Mouse (Mus musculus): ENCODE measurements at regions not wholly inside any gene's neighbourhood (a gene's known extent, or its start where the extent isn't known, plus 50 kb on each side); places are given as distances from the start of the nearest gene placed in this dataset.

DNA sequence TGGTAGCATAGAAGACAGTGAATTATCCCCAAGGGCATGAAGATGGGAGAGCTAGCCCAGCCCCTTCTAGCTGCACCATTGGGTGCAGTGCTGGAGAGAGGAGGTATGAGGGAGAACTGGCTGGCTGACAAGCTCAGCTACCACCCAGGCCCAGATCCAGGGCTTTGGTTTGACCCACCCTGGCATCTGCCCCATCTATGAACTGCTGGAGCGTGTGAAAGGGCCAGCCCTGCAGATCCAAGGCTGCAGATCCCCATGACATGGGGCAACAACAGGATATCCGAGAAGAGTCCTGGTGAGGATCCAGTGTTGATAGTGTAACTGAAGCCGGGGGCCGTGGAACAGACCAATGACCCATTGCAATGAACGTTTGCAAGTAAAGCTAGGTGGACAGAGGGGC is 81.2 kb upstream of the Cnksr3 start:
- Histone ChIP-seq H3K4me3 (no peak overlapping the region), H3K4me1 (peaks cover 4% of the 10 kb centered on the region; the same call in 1 of the 2 replicates), H3K36me3 (replicated peaks) (no peaks in the 10 kb centered on the region), H3K27ac (replicated peaks) (no peak overlapping the region), H3K9me3 (no peaks in the 10 kb centered on the region), H3K27me3 (replicated peaks; ENCODE audit: low read depth, poor library complexity, severe bottlenecking) (no peaks in the 10 kb centered on the region)
- no peak for DNase-seq (ENCODE audit: low spot score)
- WGBS: 76% methylated on average over 5 of the region's 5 CpGs

DNA sequence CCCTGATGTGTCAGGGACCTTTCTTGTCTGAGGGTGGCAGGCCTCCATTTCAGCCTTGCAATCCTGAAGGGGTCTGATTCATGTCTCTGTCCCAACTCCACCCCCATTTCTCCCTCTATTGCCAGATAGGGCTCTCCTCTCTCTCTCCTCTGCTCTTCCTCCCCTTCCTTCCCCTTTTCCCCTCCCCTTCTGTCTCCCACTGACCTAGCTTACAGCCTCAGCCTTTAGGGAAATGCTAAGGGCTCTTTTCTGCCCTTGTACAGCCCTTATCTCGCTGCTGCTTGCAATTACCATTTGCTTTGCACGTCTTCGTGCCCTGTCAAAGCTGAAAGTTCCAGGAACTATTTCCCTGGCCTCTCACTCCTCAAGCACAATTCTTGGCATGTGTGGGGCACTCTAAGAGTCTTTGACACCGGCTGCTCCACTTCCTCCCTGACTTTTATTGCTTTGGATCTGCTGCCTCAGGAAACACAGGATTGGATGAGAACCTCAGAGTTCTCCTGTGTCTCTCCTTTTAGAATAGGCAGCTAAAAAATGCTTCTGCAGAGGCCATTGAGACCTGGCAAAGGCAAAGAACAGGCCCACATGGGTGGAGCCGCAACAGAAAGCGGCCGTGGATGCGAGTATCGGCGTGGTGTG is 77.9 kb upstream of the Cnksr3 start:
- Histone ChIP-seq H3K27me3 (replicated peaks; ENCODE audit: low read depth, poor library complexity, severe bottlenecking) (no peaks in the 10 kb centered on the region), H3K4me3 (no peak overlapping the region), H3K27ac (replicated peaks) (no peak overlapping the region; the same call in 1 of the 2 replicates), H3K4me1 (peaks cover 4% of the 10 kb centered on the region; the same call in 1 of the 2 replicates), H3K36me3 (replicated peaks) (no peaks in the 10 kb centered on the region), H3K9me3 (0 out of 2 replicates have a peak, but pooled peaks cover 2% of the 10 kb centered on the region)
- no peak for DNase-seq (ENCODE audit: low spot score)
- WGBS: 80% methylated on average over 10 of the region's 10 CpGs

DNA sequence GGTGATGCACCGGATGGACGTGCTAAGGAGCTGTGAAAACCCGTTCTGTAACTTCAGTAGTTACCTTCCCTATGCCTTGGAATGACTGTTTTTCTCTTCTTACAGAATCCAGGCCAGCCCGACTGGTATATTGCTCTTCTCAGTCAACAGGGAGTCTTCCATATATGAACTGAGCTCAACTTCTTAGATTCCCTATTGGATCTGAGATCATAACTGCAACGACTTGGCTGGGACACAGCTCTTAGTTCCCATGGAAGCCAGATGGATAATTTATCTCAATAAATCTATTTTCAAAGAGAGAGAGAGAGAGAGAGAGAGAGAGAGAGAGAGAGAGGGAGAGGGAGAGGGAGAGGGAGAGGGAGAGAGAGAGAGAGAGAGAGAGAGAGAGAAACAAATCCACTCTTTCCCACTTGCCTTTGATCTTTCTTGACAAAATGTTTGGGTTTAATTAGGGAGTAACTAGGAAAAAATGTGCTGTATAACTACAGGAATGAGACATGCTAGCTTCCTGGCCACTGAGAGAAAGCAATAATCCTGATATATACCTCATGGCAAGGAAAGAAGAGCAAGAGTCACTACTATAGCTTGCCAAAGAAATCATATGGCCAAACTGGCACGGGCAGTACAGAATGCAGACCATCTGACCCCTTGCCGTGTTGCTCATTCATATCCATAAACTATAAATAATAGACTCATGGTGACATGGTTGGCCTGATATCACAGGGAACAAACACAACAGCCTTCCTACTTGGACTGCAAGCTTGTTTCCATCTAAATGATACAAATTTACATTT is 73.3 kb upstream of the Cnksr3 start:
- no peaks in the 10 kb centered on the region for H3K27me3 ChIP-seq (replicated peaks; ENCODE audit: low read depth, poor library complexity, severe bottlenecking)
- H3K36me3 ChIP-seq (replicated peaks): no peaks in the 10 kb centered on the region
- no peak overlapping the region for H3K4me3 ChIP-seq
- no peak for DNase-seq (ENCODE audit: low spot score)
- H3K4me1 ChIP-seq: peaks cover 8% of the 10 kb centered on the region; the same call in 1 of the 2 replicates
- no peak overlapping the region for H3K27ac ChIP-seq (replicated peaks)
- 0 out of 2 replicates have a peak, but pooled peaks cover 2% of the 10 kb centered on the region for H3K9me3 ChIP-seq
- WGBS: 87% methylated on average over 7 of the region's 7 CpGs

DNA sequence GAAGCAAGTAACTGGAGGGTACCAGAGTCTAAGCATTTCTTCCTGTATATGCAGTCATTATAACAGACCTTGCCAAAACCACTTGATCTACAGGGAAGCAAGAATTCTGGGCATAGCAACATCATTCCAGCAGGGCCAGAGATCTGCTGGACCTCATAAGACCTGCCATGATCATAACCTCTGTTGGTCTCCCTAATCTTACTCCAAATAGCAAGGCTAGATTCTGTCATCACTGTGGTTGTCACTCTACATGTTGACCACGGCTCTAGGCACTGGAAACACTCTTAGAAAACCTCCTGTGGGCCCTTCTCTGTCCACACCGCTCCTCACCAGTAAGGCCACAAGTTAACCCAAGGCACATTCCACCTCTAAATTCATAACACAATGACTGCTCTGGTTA is 68.4 kb upstream of the Cnksr3 start:
- Histone ChIP-seq H3K27ac (replicated peaks) (no peak overlapping the region), H3K9me3 (no peaks in the 10 kb centered on the region), H3K4me1 (0 out of 2 replicates have a peak, but pooled peaks cover 4% of the 10 kb centered on the region), H3K36me3 (replicated peaks) (no peaks in the 10 kb centered on the region), H3K4me3 (no peak overlapping the region), H3K27me3 (replicated peaks; ENCODE audit: low read depth, poor library complexity, severe bottlenecking) (no peaks in the 10 kb centered on the region)
- WGBS: 90% methylated on average over 2 of the region's 2 CpGs
- DNase-seq (ENCODE audit: low spot score): no peak

DNA sequence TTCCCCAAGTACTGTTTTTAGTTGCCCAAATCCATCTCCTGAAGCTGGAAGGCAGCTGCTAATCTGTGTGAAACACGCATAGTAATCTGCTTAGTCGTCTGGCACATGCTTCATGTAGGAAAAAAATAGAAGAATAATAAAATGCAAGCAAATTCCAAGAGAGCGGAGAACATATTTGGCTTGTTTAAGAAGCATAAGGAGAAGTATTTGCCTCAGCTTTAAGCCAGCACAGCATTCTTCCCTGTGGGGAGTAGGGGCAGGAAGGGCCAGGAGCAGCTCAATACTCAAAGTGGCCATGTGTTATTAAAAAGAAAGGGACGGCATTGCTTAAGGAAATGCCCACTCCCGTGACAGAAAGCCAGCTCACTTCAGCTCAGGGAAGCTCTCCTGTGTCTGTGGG is 66.8 kb upstream of the Cnksr3 start:
- 0 out of 2 replicates have a peak, but pooled peaks cover 4% of the 10 kb centered on the region for H3K4me1 ChIP-seq
- DNase-seq (ENCODE audit: low spot score): no peak
- no peaks in the 10 kb centered on the region for H3K9me3 ChIP-seq
- H3K27me3 ChIP-seq (replicated peaks; ENCODE audit: low read depth, poor library complexity, severe bottlenecking): no peaks in the 10 kb centered on the region
- 64% methylated on average over 5 of the region's 5 CpGs for WGBS
- no peak overlapping the region for H3K4me3 ChIP-seq
- no peaks in the 10 kb centered on the region for H3K36me3 ChIP-seq (replicated peaks)
- no peak overlapping the region for H3K27ac ChIP-seq (replicated peaks)

DNA sequence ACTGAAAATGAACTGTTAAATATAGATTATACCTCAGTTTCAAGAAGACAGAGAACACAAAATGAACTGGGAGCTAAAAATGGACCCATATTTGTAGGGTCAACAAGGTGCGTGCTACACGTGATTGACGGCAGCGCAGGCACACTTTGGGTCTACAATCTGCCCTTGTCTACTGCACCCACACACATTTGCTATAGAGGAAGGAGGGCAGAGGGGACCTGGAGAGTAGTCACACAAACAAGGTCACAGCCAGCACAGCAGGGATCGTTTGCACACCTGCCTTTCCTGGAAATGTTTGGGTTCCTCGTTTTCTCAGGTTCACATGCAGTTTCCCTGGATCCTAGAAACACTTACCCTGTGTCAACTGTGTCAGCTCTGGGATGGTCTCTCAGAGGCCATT is 63.3 kb upstream of the Cnksr3 start:
- Histone ChIP-seq H3K4me1 (no peaks in the 10 kb centered on the region), H3K27me3 (replicated peaks; ENCODE audit: low read depth, poor library complexity, severe bottlenecking) (no peaks in the 10 kb centered on the region), H3K9me3 (no peaks in the 10 kb centered on the region), H3K27ac (replicated peaks) (no peak overlapping the region), H3K4me3 (no peak overlapping the region), H3K36me3 (replicated peaks) (no peaks in the 10 kb centered on the region)
- no peak for DNase-seq (ENCODE audit: low spot score)
- 82% methylated on average over 6 of the region's 6 CpGs for WGBS

DNA sequence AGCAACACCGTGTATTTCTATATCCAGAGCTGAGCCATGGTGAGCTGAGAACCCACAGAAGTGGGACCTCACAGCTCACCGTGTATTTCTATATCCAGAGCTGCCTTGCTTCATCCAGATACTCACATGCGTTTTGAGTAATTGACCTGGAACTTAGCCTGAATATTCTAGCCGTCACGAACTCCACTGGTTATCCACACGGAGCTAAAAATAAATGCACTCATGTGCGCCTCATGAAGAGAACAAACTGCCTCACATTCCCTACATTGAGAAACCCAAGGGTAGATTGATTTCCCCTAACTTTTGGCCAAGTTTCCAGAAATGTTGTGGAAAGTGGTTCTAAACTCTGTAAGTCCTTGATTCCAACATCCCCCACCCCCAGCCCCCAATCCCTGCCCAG is 62.4 kb upstream of the Cnksr3 start:
- H3K4me1 ChIP-seq: no peaks in the 10 kb centered on the region
- no peaks in the 10 kb centered on the region for H3K36me3 ChIP-seq (replicated peaks)
- no peak overlapping the region for H3K4me3 ChIP-seq
- H3K27me3 ChIP-seq (replicated peaks; ENCODE audit: low read depth, poor library complexity, severe bottlenecking): no peaks in the 10 kb centered on the region
- H3K9me3 ChIP-seq: no peaks in the 10 kb centered on the region
- 89% methylated on average over 7 of the region's 7 CpGs for WGBS
- no peak for DNase-seq (ENCODE audit: low spot score)
- H3K27ac ChIP-seq (replicated peaks): no peak overlapping the region

DNA sequence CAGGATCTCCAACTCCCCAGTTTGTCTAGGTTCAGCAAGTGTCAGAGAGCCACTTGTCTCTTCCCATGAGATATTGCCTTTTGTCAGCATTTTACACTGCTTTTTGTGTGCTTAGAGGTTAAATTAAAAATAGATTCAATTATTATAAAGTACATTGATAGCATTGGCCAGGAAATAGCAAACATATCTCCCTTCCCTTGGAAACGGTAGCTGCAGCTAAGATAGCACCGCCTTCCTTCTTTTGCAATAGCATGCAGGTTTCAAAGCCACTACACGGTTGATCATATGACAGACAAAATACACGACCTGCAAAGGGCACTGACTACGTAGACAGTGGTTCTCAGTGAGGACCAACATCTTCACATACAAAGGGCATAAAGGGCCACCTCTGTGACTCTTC is 59.1 kb upstream of the Cnksr3 start:
- no peak overlapping the region for H3K4me3 ChIP-seq
- H3K9me3 ChIP-seq: no peaks in the 10 kb centered on the region
- H3K4me1 ChIP-seq: 0 out of 2 replicates have a peak, but pooled peaks cover 4% of the 10 kb centered on the region
- DNase-seq (ENCODE audit: low spot score): no peak
- 78% methylated on average over 5 of the region's 5 CpGs for WGBS
- H3K27me3 ChIP-seq (replicated peaks; ENCODE audit: low read depth, poor library complexity, severe bottlenecking): no peaks in the 10 kb centered on the region
- no peaks in the 10 kb centered on the region for H3K36me3 ChIP-seq (replicated peaks)
- no peak overlapping the region for H3K27ac ChIP-seq (replicated peaks)

DNA sequence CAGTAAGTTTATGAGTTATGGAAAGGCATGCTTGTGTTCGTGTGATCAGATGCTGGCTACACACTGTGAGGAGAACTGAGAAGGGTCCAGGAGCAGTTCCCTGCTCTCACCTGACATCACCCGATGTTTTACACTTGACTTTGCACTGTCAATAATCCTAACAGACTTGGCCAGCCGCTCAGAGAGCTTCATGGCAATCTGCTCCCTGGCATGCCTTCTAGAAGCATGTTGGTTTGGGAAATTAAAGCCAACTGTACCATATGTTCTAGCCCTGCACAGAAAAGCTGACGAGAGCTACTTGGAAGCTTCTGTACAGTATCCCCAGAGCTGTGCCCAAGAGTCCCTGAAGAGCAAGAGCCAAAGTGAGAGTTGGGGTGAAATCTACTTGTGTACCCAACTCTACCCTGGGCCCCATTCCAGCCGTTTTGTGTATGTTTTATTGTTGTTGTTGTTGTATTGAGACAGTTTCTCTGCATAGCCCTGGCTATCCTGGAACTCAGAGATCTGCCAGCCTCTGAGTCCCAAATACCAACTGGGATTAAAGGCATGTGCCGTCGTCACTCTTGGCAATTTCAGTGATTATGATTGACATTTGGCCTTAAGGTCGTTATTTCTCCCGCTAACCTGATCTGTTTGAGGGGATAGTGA is 56.5 kb upstream of the Cnksr3 start:
- Histone ChIP-seq H3K9me3 (no peaks in the 10 kb centered on the region), H3K27ac (replicated peaks) (no peak overlapping the region), H3K36me3 (replicated peaks) (no peaks in the 10 kb centered on the region), H3K4me1 (peaks cover 9% of the 10 kb centered on the region; the same call in 1 of the 2 replicates), H3K4me3 (no peak overlapping the region), H3K27me3 (replicated peaks; ENCODE audit: low read depth, poor library complexity, severe bottlenecking) (no peaks in the 10 kb centered on the region)
- no peak for DNase-seq (ENCODE audit: low spot score)
- 66% methylated on average over 9 of the region's 9 CpGs for WGBS

DNA sequence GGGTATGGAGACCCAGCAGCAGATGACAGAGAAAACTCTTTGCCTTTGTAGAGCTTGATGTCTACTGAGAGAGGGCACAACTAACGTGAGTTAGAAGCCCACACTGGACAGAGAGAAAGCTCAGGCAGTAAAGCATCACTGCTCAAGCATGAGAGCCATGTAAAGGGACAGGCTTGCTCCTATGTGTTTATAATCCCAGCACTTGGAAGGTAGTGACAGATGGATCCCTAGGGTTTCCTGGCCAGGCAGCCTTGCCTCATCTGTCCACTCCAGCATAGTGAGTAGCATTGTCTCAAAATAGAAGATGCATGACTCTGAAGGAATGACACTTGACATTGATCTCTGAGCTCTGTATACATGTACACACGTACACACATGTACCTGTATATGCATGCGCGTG is 55.9 kb upstream of the Cnksr3 start:
- 89% methylated on average over 4 of the region's 4 CpGs for WGBS
- Histone ChIP-seq H3K27ac (replicated peaks) (no peak overlapping the region), H3K4me1 (peaks cover 9% of the 10 kb centered on the region; the same call in 1 of the 2 replicates), H3K9me3 (no peaks in the 10 kb centered on the region), H3K27me3 (replicated peaks; ENCODE audit: low read depth, poor library complexity, severe bottlenecking) (no peaks in the 10 kb centered on the region), H3K4me3 (no peak overlapping the region), H3K36me3 (replicated peaks) (no peaks in the 10 kb centered on the region)
- no peak for DNase-seq (ENCODE audit: low spot score)

DNA sequence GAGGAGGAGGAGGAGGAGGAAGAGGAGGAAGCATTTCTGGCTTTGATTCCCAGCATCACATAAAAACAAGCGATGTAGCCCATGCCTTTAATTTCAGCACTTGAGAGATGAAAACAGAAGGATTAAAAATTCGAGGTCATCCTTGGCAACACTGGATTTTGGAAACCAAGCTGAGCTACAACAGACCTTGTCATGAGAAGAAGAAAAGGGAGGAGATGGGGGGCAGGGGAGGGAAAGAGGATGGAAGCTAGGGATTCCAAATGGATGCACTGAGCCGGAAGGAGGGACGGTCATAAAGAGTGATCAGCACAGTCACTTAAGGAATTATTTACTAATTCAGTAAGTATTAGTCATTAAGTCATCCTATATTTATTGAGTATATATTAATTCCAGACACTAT is 55.1 kb upstream of the Cnksr3 start:
- WGBS: 88% methylated on average over 4 of the region's 4 CpGs
- Histone ChIP-seq H3K27me3 (replicated peaks; ENCODE audit: low read depth, poor library complexity, severe bottlenecking) (no peaks in the 10 kb centered on the region), H3K36me3 (replicated peaks) (no peaks in the 10 kb centered on the region), H3K4me1 (peaks cover 9% of the 10 kb centered on the region; the same call in 1 of the 2 replicates), H3K9me3 (no peaks in the 10 kb centered on the region), H3K27ac (replicated peaks) (no peak overlapping the region), H3K4me3 (no peak overlapping the region)
- DNase-seq (ENCODE audit: low spot score): no peak

DNA sequence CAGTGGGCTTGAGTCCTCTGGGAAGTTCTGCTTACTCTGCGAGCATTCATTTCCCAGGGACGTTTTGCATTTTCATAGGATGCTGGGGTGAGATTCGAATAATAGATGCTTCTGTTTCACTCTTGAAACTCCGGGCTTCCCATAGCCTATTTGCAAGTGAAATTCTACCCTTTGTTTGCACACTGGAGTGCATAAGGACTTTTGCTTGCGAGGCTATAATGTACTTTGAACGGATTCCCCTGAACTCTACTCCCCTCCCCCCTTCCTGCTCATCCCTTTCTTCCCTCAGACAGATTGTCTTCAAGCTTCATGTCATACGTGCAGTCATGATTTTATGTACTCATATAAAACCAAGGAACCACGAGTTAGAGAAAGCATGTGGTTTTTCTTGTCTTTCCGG is 53.4 kb upstream of the Cnksr3 start:
- Histone ChIP-seq H3K4me3 (no peak overlapping the region), H3K4me1 (peaks cover 15% of the 10 kb centered on the region), H3K9me3 (no peaks in the 10 kb centered on the region), H3K27me3 (replicated peaks; ENCODE audit: low read depth, poor library complexity, severe bottlenecking) (no peaks in the 10 kb centered on the region), H3K27ac (replicated peaks) (no peak overlapping the region), H3K36me3 (replicated peaks) (no peaks in the 10 kb centered on the region)
- WGBS: 51% methylated on average over 9 of the region's 9 CpGs
- DNase-seq (ENCODE audit: low spot score): no peak

Data from embryonic facial prominence, embryonic 10.5 days (tissue).